Mouse (Mus musculus): ENCODE data around the gene Pcbp3. TPM values are rescaled to one million over a fixed set of nuclear protein-coding genes. Genes with fewer than 3 reads are reported as not detected.
"Not testable (repeated sequence)": the region's sequence is repeated elsewhere in the genome, so short reads cannot be mapped to it uniquely, and the experiment has no call there.

Gene Pcbp3
- total RNA-seq, 2 experiments from 2014 or later = 72.8 to 79.4 TPM

GRCm38 (mm10) chr10:76764927-76765326 lies 196.8 kb downstream of the Pcbp3 start:
- intact Hi-C loops (cut with DNase I) = no loop called here
- peak in 1 of 2 experiments; percentile 12 for DNase-seq (ENCODE audit: extremely low spot score in 1 of 2, low spot score in 2 of 2)

- intact Hi-C loops (cut with DNase I) = no loop called here
- no peak for DNase-seq (ENCODE audit: extremely low spot score in 1 of 2, low spot score in 2 of 2)
These were observed 198.7 kb downstream of the Pcbp3 start for GRCm38 (mm10) chr10:76763016-76763415.

DNA sequence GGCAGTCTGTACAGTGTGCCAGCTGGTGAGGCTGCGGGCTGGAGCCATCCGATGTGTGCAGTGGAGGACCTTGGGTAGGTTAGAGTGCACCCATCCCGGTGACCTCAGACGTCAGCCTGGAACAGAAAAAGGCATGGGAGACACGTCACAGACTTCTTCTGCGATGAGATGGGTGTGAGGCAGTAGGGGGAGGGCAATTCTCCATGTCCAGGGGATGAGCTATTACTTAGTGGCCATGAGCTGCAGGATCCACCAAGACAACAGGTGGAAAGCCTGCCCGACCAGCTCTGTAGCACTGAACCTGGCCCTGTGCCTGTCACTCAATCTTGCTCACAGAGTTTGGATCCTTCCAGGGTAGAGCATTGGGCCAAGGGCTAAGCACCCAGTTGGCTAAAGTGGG lies 199.3 kb downstream of the Pcbp3 start:
- DNase-seq (ENCODE audit: extremely low spot score in 1 of 2, low spot score in 2 of 2) = no peak
- intact Hi-C loops (cut with DNase I) = no loop called here

DNA sequence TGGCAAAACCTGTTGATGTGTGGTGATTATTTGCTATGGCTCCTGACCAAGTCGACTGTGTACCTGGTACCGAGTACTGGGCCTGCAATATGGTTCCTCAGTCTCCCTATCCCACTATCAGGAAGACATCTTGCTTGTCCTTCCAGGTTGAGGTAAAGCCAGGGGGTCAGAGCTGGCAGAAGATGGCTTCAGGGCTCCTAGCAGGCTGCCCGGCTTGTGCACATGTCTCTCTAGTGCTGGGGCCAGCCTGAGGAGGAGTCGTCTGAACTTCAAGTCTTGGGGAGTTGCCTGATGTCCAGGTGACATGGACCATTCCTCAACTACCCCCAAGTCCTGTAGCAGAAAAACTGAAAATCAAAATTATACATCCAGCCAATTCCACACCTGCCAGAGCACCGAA lies 201.8 kb downstream of the Pcbp3 start:
- no peak for DNase-seq (ENCODE audit: extremely low spot score in 1 of 2, low spot score in 2 of 2)
- intact Hi-C loops (cut with DNase I) = no loop called here

- DNase-seq (ENCODE audit: extremely low spot score in 1 of 2, low spot score in 2 of 2) = no peak
- intact Hi-C loops (cut with DNase I) = no loop called here
These were observed 208.0 kb downstream of the Pcbp3 start for GRCm38 (mm10) chr10:76753640-76754039.

- intact Hi-C loops (cut with DNase I); DNase-seq (ENCODE audit: extremely low spot score in 1 of 2, low spot score in 2 of 2): not testable (repeated sequence)
These were observed 217.4 kb downstream of the Pcbp3 start for GRCm38 (mm10) chr10:76744267-76744666.

DNA sequence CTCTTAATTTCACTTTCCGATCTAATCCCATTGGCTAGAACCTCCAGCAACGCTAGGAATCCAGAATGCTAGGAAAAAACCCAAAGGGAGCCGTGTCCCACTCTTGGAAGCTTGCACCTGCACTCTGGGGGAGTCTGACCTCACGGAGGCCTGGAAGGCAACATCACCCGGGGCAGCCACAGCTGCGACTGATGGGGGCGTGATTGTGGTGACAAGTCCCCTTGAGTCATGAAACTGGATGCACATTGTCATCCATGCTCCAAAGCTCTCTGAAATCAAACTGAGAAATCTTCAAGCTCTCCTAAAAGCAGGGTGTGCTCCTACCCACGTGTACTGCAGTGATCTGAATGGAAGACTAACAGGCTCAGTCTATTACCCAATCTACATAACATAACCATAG lies 224.9 kb downstream of the Pcbp3 start:
- DNase-seq (ENCODE audit: extremely low spot score in 1 of 2, low spot score in 2 of 2) = no peak
- intact Hi-C loops (cut with DNase I) = loop anchor here (10.0 kb wide), 1 partner anchor 182 kb away; no protein-coding TSS in a partner anchor

- DNase-seq (ENCODE audit: extremely low spot score in 1 of 2, low spot score in 2 of 2) = peak; percentile 81 to 82
- intact Hi-C loops (cut with DNase I) = loop anchor here (5.0 to 10.0 kb wide), 2 partner anchors 180 to 268 kb away; partner anchors contain the start of genes Mcm3ap and Ybey
These were observed 226.7 kb downstream of the Pcbp3 start for GRCm38 (mm10) chr10:76734979-76735378.

GRCm38 (mm10) chr10:76733677-76734068 lies 228.0 kb downstream of the Pcbp3 start:
- no peak for DNase-seq (ENCODE audit: extremely low spot score in 1 of 2, low spot score in 2 of 2)
- intact Hi-C loops (cut with DNase I) = loop anchor here (5.0 to 10.0 kb wide), 2 partner anchors 179 to 266 kb away; partner anchors contain the start of genes Mcm3ap and Ybey

- intact Hi-C loops (cut with DNase I) = loop anchor here (5.0 to 10.0 kb wide), 2 partner anchors 178 to 266 kb away; partner anchors contain the start of genes Mcm3ap and Ybey
- DNase-seq (ENCODE audit: extremely low spot score in 1 of 2, low spot score in 2 of 2) = peak; percentile 58 to 89
These were observed 228.6 kb downstream of the Pcbp3 start for GRCm38 (mm10) chr10:76732881-76733676.

DNA sequence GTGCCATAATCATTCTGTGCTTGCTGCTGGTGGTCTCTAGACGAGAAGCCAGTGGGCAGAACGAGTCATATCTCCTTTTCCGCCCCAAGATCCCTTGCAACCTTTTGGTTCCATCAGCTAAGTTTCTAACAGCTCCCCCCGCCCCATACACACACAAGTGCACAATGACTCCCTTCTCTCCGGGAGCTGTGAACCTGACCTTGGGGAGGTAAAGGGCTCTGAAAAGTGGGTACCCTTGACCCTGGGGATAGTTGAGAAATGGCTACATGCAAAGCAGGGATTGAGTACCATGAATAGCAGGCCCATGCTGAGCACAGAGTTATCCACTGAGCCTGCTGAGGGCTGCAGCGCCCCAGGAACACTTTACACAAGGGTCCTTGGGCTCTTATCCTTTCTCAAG lies 229.3 kb downstream of the Pcbp3 start:
- intact Hi-C loops (cut with DNase I) = loop anchor here (5.0 to 10.0 kb wide), 2 partner anchors 178 to 265 kb away; partner anchors contain the start of genes Mcm3ap and Ybey

GRCm38 (mm10) chr10:76731621-76732239 lies 230.0 kb downstream of the Pcbp3 start:
- intact Hi-C loops (cut with DNase I) = loop anchor here (5.0 to 10.0 kb wide), 2 partner anchors 177 to 264 kb away; partner anchors contain the start of genes Mcm3ap and Ybey
- DNase-seq (ENCODE audit: extremely low spot score in 1 of 2, low spot score in 2 of 2) = peak in 1 of 2 experiments; percentile 61

More for the DNA sequence above, 229.3 kb downstream of the Pcbp3 start:
- DNase-seq (ENCODE audit: extremely low spot score in 1 of 2, low spot score in 2 of 2) = no peak

DNA sequence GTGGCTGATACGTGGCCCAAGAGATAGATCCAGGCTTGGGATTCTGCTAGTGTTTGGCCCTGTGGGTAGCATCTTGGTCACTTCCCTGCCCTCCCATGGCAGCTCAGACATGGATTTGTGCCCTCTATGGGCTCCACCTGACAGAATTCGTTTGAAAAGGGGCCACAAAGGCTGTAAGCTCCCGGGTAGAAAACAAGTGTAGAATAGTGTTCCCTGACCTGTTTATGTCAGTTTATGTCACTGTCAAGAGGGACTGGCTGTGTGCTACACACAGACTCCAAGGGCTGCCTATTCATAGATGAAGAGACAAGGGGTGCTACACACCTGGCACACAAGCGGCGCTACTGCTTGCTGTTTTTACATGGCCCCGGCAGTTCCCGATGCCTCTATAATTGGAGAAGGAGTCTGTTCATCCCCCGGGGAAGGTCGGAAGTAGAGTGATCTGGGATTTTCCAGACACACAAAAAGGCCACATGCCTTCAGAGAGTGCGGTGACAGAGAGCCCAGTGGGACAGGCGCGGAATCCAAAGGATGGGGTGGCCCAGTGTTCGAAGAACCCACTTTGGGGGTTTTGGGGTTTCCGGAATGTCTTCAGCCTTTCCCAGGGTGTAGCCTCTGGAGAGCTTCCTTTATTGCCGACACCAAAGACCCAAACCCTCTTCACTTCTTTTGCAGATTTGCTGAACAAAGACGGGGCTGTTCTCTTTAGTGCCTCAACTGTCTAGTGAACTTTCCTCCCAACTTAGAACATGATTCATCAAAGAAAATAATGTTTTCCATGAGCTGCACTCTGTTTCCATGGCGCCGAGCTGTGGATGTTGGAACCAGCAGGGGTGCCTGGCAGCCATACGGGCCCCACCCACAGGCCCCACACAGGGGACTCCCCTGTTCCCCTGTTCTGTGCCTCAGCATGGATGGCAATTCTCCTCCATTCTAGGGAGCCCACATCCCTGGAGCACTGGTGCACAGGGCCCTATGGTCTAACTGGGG lies 231.8 kb downstream of the Pcbp3 start:
- DNase-seq (ENCODE audit: extremely low spot score in 1 of 2, low spot score in 2 of 2) = peak; percentile 55 to 73
- intact Hi-C loops (cut with DNase I) = loop anchor here (5.0 to 10.0 kb wide), 3 partner anchors 108 to 263 kb away; partner anchors contain the start of genes Col6a2, Mcm3ap and Ybey

DNA sequence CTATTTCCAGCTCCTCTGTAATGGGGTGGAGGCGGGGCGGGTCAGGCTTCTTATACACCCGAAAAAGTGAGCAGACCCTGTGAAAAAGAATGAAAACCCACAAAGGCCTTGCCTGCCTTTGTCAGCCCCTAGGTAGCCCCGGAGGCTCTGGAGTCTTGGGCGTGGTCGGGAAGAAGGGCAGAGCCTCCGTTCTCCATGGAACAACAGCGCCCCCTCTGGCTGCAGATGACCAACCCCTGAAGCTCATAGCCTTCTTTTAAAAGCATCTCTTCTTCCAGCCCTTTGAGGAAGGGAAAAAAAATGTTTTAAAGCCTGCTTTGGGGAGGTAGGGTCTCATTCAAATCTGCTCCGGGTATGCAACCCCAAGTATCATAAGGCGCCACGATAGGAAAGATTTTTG lies 233.3 kb downstream of the Pcbp3 start:
- peak in 1 of 2 experiments; percentile 90 for DNase-seq (ENCODE audit: extremely low spot score in 1 of 2, low spot score in 2 of 2)

DNA sequence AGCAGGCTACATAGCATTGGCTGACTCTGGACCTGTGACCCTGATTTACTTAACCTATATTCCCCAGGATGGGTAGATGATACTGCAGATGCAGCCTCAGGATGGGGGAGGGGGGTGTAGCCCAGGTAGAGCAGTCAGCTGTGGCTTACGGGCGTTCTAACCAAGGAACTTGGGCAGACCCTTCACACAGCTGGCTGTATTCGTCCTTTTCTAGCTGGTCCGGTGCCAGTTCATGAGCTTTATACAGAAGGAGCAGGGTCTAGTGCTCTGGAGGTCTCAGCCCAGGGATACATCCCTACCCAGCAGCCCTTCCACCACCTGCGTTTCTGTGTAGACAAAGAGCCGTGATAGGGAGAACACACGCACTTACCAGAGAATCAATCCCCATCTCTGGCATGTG lies 234.4 kb downstream of the Pcbp3 start:
- no peak for DNase-seq (ENCODE audit: extremely low spot score in 1 of 2, low spot score in 2 of 2)
- intact Hi-C loops (cut with DNase I) = loop anchor here (5.0 kb wide), 1 partner anchor 105 kb away; the partner anchor contains the start of gene Col6a2

More for the DNA sequence above, 233.3 kb downstream of the Pcbp3 start:
- intact Hi-C loops (cut with DNase I) = loop anchor here (5.0 kb wide), 1 partner anchor 106 kb away; the partner anchor contains the start of gene Col6a2

DNA sequence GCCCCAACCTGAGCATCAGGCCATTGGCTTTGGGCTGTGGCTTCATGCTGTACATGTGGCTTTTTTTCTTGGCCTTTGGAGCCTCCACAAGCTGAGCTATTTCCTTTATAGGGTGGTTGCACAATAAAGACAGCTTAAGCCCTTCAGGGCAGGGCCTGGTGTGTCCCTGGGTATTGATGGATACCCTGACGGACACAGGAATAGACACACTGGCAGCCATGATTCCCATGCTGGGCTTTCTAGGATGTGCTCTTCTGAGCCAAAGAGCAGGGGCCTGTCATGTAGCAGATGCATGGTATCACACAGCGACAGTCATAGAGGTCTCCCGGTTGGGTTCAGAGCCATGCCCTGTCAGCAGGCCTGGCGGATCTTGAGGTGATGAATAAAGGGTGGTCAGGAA lies 234.8 kb downstream of the Pcbp3 start:
- intact Hi-C loops (cut with DNase I) = loop anchor here (5.0 kb wide), 1 partner anchor 105 kb away; the partner anchor contains the start of gene Col6a2

GRCm38 (mm10) chr10:76725682-76726285 lies 235.9 kb downstream of the Pcbp3 start, which contains the start of gene Col6a1:
Col6a1 (minus strand) TSS chr10:76726168.
- intact Hi-C loops (cut with DNase I) = loop anchor here (5.0 kb wide), 1 partner anchor 103 kb away; the partner anchor contains the start of gene Col6a2
- DNase-seq (ENCODE audit: extremely low spot score in 1 of 2, low spot score in 2 of 2) = no peak

More for the DNA sequence above, 234.8 kb downstream of the Pcbp3 start:
- no peak for DNase-seq (ENCODE audit: extremely low spot score in 1 of 2, low spot score in 2 of 2)

All from left cerebral cortex, postnatal 10 days (tissue).